Mouse (Mus musculus) thymus, adult 2 months (tissue): Measurements from ENCODE around the gene Znrf1.

ENCODE experiments used
- CTCF ChIP-seq: fragments of 200-500 bp; IDR thresholded peaks from 2 replicates; pipeline ENCODE4 v1.5.1; 2012; ENCODE audit warnings: mild to moderate bottlenecking, control low read depth, low read length, moderate library complexity, borderline replicate concordance; ENCODE audit not compliant: control insufficient read depth, poor library complexity, insufficient read depth; ENCODE audit errors: extremely low read depth
- POLR2A ChIP-seq: fragments of 200-500 bp; IDR thresholded peaks from 2 replicates; pipeline ENCODE4 v1.6.1; 2012; ENCODE audit warnings: mild to moderate bottlenecking, low read length, control low read depth, moderate library complexity; ENCODE audit not compliant: control insufficient read depth, poor library complexity, insufficient read depth; ENCODE audit errors: extremely low read depth

DNA sequence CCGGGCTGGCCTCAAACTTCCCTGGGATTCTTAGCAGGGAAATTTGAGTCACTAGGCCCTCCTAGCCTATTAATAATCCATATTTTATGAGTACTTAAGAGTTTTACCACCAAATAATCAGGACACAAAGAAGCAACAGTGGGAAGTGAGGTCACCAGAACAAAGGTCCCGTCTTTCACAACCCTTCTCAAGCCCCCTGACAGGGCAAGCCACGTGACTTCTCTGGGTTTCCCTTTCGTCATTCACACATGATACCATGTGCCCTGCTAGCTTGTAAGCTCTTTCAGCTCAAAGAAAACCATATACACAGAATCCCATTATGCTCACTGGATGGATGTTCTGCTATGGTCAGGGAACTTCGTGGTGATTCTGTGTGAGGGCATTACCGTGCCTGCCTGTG lies 81.9 kb downstream of the Znrf1 start:
- TF ChIP-seq CTCF (no peak), POLR2A (no peak)
